Mouse (Mus musculus) CH12.LX (cell line): Measurements from ENCODE around the gene Rnf144a. TPM values are rescaled to one million over a fixed set of nuclear protein-coding genes. Genes with fewer than 3 reads are reported as not detected.

ENCODE experiments used
- DNase-seq: peaks from one replicate; pipeline ENCODE4 v3.0.0-alpha.2; 2013; ENCODE audit errors: extremely low read depth
- H3K27ac ChIP-seq: 2 replicates; pipeline ENCODE4 v1.5.1; 2012; ENCODE audit warnings: low read depth, mild to moderate bottlenecking, control low read depth, moderate library complexity; ENCODE audit not compliant: insufficient read depth
- H3K27me3 ChIP-seq: replicated peaks from 2 replicates; pipeline ENCODE3; 2012; ENCODE audit warnings: inconsistent platforms
- H3K36me3 ChIP-seq, 2 experiments: replicated peaks in 1 of 2; 2 replicates each; pipeline versions ENCODE3 to v1.6.1; 2012; ENCODE audit warnings: inconsistent platforms in 1 of 2, low read length in 1 of 2, mild to moderate bottlenecking in 1 of 2, mixed read lengths in 1 of 2, moderate library complexity in 1 of 2; ENCODE audit not compliant: control insufficient read depth in 1 of 2, insufficient read depth in 1 of 2
- H3K4me1 ChIP-seq, 2 experiments: 2 replicates each; pipeline ENCODE4 v1.6.1; 2012; ENCODE audit warnings: inconsistent platforms in 1 of 2, moderate library complexity in 1 of 2; ENCODE audit not compliant: insufficient read depth in 2 of 2, control insufficient read depth in 1 of 2
- H3K4me2 ChIP-seq: 2 replicates; pipeline ENCODE4 v1.6.1; 2012; ENCODE audit warnings: low read depth, mild to moderate bottlenecking, control low read depth; ENCODE audit not compliant: poor library complexity, insufficient read depth, severe bottlenecking
- H3K4me3 ChIP-seq, 3 experiments: fragments of 150-350 bp in 1 of 3; sonication (generic) in 1 of 3; replicated peaks in 1 of 3; 2 replicates each; pipeline versions ENCODE3 to v1.5.1; 2011 to 2012; ENCODE audit warnings: low read depth in 2 of 3, low read length in 2 of 3, mild to moderate bottlenecking in 2 of 3, moderate library complexity in 2 of 3, control low read depth in 1 of 3, improper control_type of control experiment in 1 of 3, inconsistent platforms in 1 of 3, mixed read lengths in 1 of 3; ENCODE audit not compliant: poor library complexity in 1 of 3
- H3K79me2 ChIP-seq: replicated peaks from 2 replicates; pipeline ENCODE4 v1.6.1; 2012; ENCODE audit warnings: mild to moderate bottlenecking, moderate library complexity; ENCODE audit not compliant: control insufficient read depth, poor library complexity, insufficient read depth, severe bottlenecking; ENCODE audit errors: extremely low read depth
- H3K9ac ChIP-seq: 2 replicates; pipeline ENCODE4 v1.6.1; 2012; ENCODE audit warnings: low read depth, mild to moderate bottlenecking, control low read depth, moderate library complexity; ENCODE audit not compliant: insufficient read depth
- H3K9me3 ChIP-seq: replicated peaks from 2 replicates; pipeline ENCODE3; 2012; ENCODE audit warnings: low read length, inconsistent platforms, mixed read lengths
- BHLHE40 ChIP-seq: IDR thresholded peaks from 2 replicates; pipeline ENCODE4 v1.6.1; 2011; ENCODE audit warnings: mild to moderate bottlenecking, low read depth, low read length, improper control_type of control experiment
- CTCF ChIP-seq, 2 experiments: IDR thresholded peaks in 1 of 2; conservative IDR thresholded peaks in 1 of 2; 2 replicates each; pipeline ENCODE4 v1.5.1; 2011 to 2012; ENCODE audit warnings: low read depth in 2 of 2, low read length in 2 of 2, improper control_type of control experiment in 1 of 2, inconsistent platforms in 1 of 2, mild to moderate bottlenecking in 1 of 2, moderate library complexity in 1 of 2
- E2F4 ChIP-seq: IDR thresholded peaks from 2 replicates; pipeline ENCODE4 v1.6.1; 2011; ENCODE audit warnings: low read depth, low read length, improper control_type of control experiment; ENCODE audit not compliant: insufficient replicate concordance
- ELF1 ChIP-seq: IDR thresholded peaks from 2 replicates; pipeline ENCODE4 v1.6.1; 2014; ENCODE audit warnings: low read depth, mild to moderate bottlenecking, inconsistent platforms, low read length, improper control_type of control experiment
- EP300 ChIP-seq: IDR thresholded peaks from 2 replicates; pipeline ENCODE4 v1.6.1; 2011; ENCODE audit warnings: low read length, improper control_type of control experiment
- ETS1 ChIP-seq: conservative IDR thresholded peaks from 2 replicates; pipeline ENCODE4 v1.6.1; 2012; ENCODE audit warnings: low read depth, mild to moderate bottlenecking, inconsistent platforms, low read length, improper control_type of control experiment, moderate library complexity
- GABPA ChIP-seq: IDR thresholded peaks from 2 replicates; pipeline ENCODE4 v1.6.1; 2012; ENCODE audit warnings: low read depth, low read length, improper control_type of control experiment, inconsistent platforms; ENCODE audit not compliant: insufficient replicate concordance
- JUND ChIP-seq: conservative IDR thresholded peaks from 2 replicates; pipeline ENCODE4 v1.6.1; 2011; ENCODE audit warnings: low read depth, low read length, improper control_type of control experiment
- KAT2A ChIP-seq: IDR thresholded peaks from 2 replicates; pipeline ENCODE4 v1.6.1; 2012; ENCODE audit warnings: low read length, improper control_type of control experiment, inconsistent platforms; ENCODE audit not compliant: insufficient replicate concordance
- MXI1 ChIP-seq: IDR thresholded peaks from 2 replicates; pipeline ENCODE4 v1.6.1; 2011; ENCODE audit warnings: mild to moderate bottlenecking, low read depth, low read length, improper control_type of control experiment
- NELFE ChIP-seq: IDR thresholded peaks from 2 replicates; pipeline ENCODE4 v1.6.1; 2011; ENCODE audit warnings: low read depth, low read length, improper control_type of control experiment
- NRF1 ChIP-seq: IDR thresholded peaks from 2 replicates; pipeline ENCODE4 v1.6.1; 2014; ENCODE audit warnings: low read depth, mild to moderate bottlenecking, inconsistent platforms, low read length, improper control_type of control experiment, moderate library complexity
- POLR2A ChIP-seq: IDR thresholded peaks from 2 replicates; pipeline ENCODE4 v1.6.1; 2011; ENCODE audit warnings: low read depth, mild to moderate bottlenecking, improper control_type of control experiment, low read length
- POLR2AphosphoS2 ChIP-seq: IDR thresholded peaks from 2 replicates; pipeline ENCODE4 v1.6.1; 2011; ENCODE audit warnings: low read depth, low read length, improper control_type of control experiment
- RCOR1 ChIP-seq: conservative IDR thresholded peaks from 2 replicates; pipeline ENCODE4 v1.6.1; 2012; ENCODE audit warnings: low read depth, mild to moderate bottlenecking, inconsistent platforms, low read length, improper control_type of control experiment
- SMC3 ChIP-seq: IDR thresholded peaks from 2 replicates; pipeline ENCODE4 v1.6.1; 2011; ENCODE audit warnings: low read depth, low read length, improper control_type of control experiment
- TBP ChIP-seq: conservative IDR thresholded peaks from 2 replicates; pipeline ENCODE4 v1.6.1; 2011; ENCODE audit warnings: low read depth, low read length, improper control_type of control experiment
- TCF12 ChIP-seq: IDR thresholded peaks from 2 replicates; pipeline ENCODE4 v1.6.1; 2014; ENCODE audit warnings: low read depth, mild to moderate bottlenecking, inconsistent platforms, low read length, improper control_type of control experiment
- UBTF ChIP-seq: IDR thresholded peaks from 2 replicates; pipeline ENCODE4 v1.6.1; 2012; ENCODE audit warnings: low read depth, mild to moderate bottlenecking, inconsistent platforms, low read length, improper control_type of control experiment, moderate library complexity
- USF1 ChIP-seq: IDR thresholded peaks from 2 replicates; pipeline ENCODE4 v1.6.1; 2014; ENCODE audit warnings: low read depth, mild to moderate bottlenecking, inconsistent platforms, low read length, improper control_type of control experiment
- USF2 ChIP-seq: conservative IDR thresholded peaks from 2 replicates; pipeline ENCODE4 v1.6.1; 2011; ENCODE audit warnings: low read depth, low read length, improper control_type of control experiment
- ZC3H11A ChIP-seq: IDR thresholded peaks from 2 replicates; pipeline ENCODE4 v1.6.1; 2012; ENCODE audit warnings: low read depth, mild to moderate bottlenecking, inconsistent platforms, low read length, improper control_type of control experiment
- ZKSCAN1 ChIP-seq: IDR thresholded peaks from 2 replicates; pipeline ENCODE4 v1.6.1; 2012; ENCODE audit warnings: low read depth, inconsistent platforms, low read length, improper control_type of control experiment, borderline replicate concordance
- ZMIZ1 ChIP-seq: IDR thresholded peaks from 2 replicates; pipeline ENCODE4 v1.6.1; 2012; ENCODE audit warnings: low read depth, mild to moderate bottlenecking, inconsistent platforms, low read length, improper control_type of control experiment
- ZNF384 ChIP-seq: IDR thresholded peaks from 2 replicates; pipeline ENCODE4 v1.6.1; 2012; ENCODE audit warnings: low read depth, low read length, improper control_type of control experiment, inconsistent platforms
- dilution Hi-C: fragments of 300-500 bp; cut with MboI; formaldehyde crosslinking; loops from 2 replicates; pipeline ENCODE4 v1.14.3; 2020; ENCODE audit warnings: low sequenced_read_pairs; ENCODE audit not compliant: extremely low pct_unique_long_range_greater_than_20kb, extremely low pct_ligation_motif_present
- in situ Hi-C: fragments of 300-500 bp; cut with MboI; formaldehyde crosslinking; loops from 3 replicates; pipeline ENCODE4 v1.14.3; 2019; ENCODE audit warnings: low sequenced_read_pairs, low pct_ligation_motif_present, low pct_unique_long_range_greater_than_20kb, mixed read lengths
- polyA plus RNA-seq: library from polyadenylated mRNA; unstranded; fragments of >175 nt; gene quantifications from 2 replicates; pipeline ENCODE4 v1.2.1, GENCODE M21; 2012; ENCODE audit warnings: low read depth; ENCODE audit not compliant: insufficient read length
- total RNA-seq, 2 experiments: library from RNA; depleted of rRNA; stranded (reverse); fragments of 300-350 nt in 1 of 2; fragments of >200 nt in 1 of 2; gene quantifications; 2 replicates each; pipeline ENCODE4 v1.2.3; 2012 to 2014

Rnf144a gene
- total and polyA plus RNA-seq, 3 experiments: 0.04 to 0.57 (median 0.52) TPM

- no peaks in the 10 kb centered on the region for H3K4me1 ChIP-seq
- H3K9ac ChIP-seq: no peak overlapping the region
- DNase-seq: no peak
- dilution Hi-C loops: no loop called here
- H3K4me3 ChIP-seq: no peak overlapping the region
- no peaks in the 10 kb centered on the region for H3K36me3 ChIP-seq
- H3K4me2 ChIP-seq: no peak overlapping the region
- H3K27ac ChIP-seq: no peak overlapping the region
- H3K79me2 ChIP-seq: no peaks in the 10 kb centered on the region
- in situ Hi-C loops: no loop called here
- no peaks in the 10 kb centered on the region for H3K9me3 ChIP-seq
- no peaks in the 10 kb centered on the region for H3K27me3 ChIP-seq
- TF ChIP-seq ETS1 (no peak), KAT2A (no peak), TBP (no peak), ZC3H11A (no peak), JUND (no peak), ZMIZ1 (no peak), BHLHE40 (no peak), CTCF (conservative IDR thresholded peaks at IDR 0.05 in 1 of 2, IDR thresholded peaks at IDR 0.05 in 1 of 2; ENCODE audit: low read depth in 2 of 2, low read length in 2 of 2) (no peak), SMC3 (no peak), GABPA (no peak), NRF1 (no peak), TCF12 (no peak), EP300 (no peak), POLR2AphosphoS2 (no peak), RCOR1 (no peak)
These were observed 33.3 kb downstream of the Rnf144a start for GRCm38 (mm10) chr12:26381730-26382129.

- Histone ChIP-seq H3K4me3 (no peak overlapping the region), H3K4me1 (no peaks in the 10 kb centered on the region), H3K79me2 (no peaks in the 10 kb centered on the region), H3K36me3 (no peaks in the 10 kb centered on the region), H3K9ac (no peak overlapping the region), H3K27ac (no peak overlapping the region), H3K4me2 (no peak overlapping the region), H3K27me3 (no peaks in the 10 kb centered on the region), H3K9me3 (no peaks in the 10 kb centered on the region)
- no peak for DNase-seq
- no peak for TF ChIP-seq ZKSCAN1
- TF ChIP-seq USF2: no peak
- TF ChIP-seq NELFE: no peak
- no peak for TF ChIP-seq NRF1
- TF ChIP-seq ZMIZ1: no peak
- TF ChIP-seq MXI1: no peak
- TF ChIP-seq USF1: no peak
- TF ChIP-seq UBTF: no peak
- TF ChIP-seq E2F4: no peak
- no peak for TF ChIP-seq ELF1
- no peak for TF ChIP-seq POLR2A
- TF ChIP-seq ZNF384: no peak
- in situ Hi-C loops: no loop called here
- dilution Hi-C loops: no loop called here
These were observed 35.3 kb downstream of the Rnf144a start for GRCm38 (mm10) chr12:26379797-26380196.
